Mouse (Mus musculus) ovary, adult 18-20 months (tissue): ENCODE measurements around the gene Gm3317.
"Not testable (repeated sequence)": the region's sequence is repeated elsewhere in the genome, so short reads cannot be mapped to it uniquely, and the experiment has no call there.

Experiments used
- DNase-seq: peaks from one replicate; pipeline ENCODE4 v3.0.0; 2022; ENCODE audit warnings: low spot score, mixed read lengths

The Gm3317 gene

GRCm38 (mm10) chr14:5164235-5164634 is at the start of gene Gm3317:
Gene Gm3317, plus strand, starts transcription at chr14:5164535.
- not testable (repeated sequence) for DNase-seq

- DNase-seq, result not testable (repeated sequence)
Observed at GRCm38 (mm10) chr14:5131219-5131618, 33.1 kb upstream of the Gm3317 start, which contains the start of gene Gm8279. Gene Gm8279, plus strand, starts transcription at chr14:5131519.

GRCm38 (mm10) chr14:5185493-5185892 is 21.2 kb downstream of the Gm3317 start, which contains the start of gene Gm8271:
Gene Gm8271, plus strand, starts transcription at chr14:5185793.
- not testable (repeated sequence) for DNase-seq
